Mouse (Mus musculus) forebrain, embryonic 12.5 days (tissue): ENCODE measurements around the gene Mrpl16. TPM values are rescaled to one million over a fixed set of nuclear protein-coding genes. Genes with fewer than 3 reads are reported as not detected.
A peak's percentile ranks its signal among the peaks of the same experiment; 100 is the strongest.

Source experiments
- ATAC-seq: fragments of 200-750 bp; cut with Nextera tagmentation; 2 replicates; pipeline ENCODE4 v1.8.0; 2017; ENCODE audit warnings: moderate TSS enrichment; ENCODE audit not compliant: low FRiP score
- H3K27ac ChIP-seq: fragments of 300-500 bp; sonication (generic); 2 replicates; pipeline ENCODE4 v1.5.1; 2016; ENCODE audit warnings: mild to moderate bottlenecking
- H3K27me3 ChIP-seq: fragments of 300-500 bp; sonication (generic); 2 replicates; pipeline ENCODE4 v1.6.1; 2016; ENCODE audit warnings: mild to moderate bottlenecking
- H3K36me3 ChIP-seq: fragments of 300-500 bp; sonication (generic); replicated peaks from 2 replicates; pipeline ENCODE4 v1.6.1; 2016; ENCODE audit warnings: mild to moderate bottlenecking
- H3K4me1 ChIP-seq: fragments of 300-500 bp; sonication (generic); 2 replicates; pipeline ENCODE4 v1.6.1; 2016
- H3K4me2 ChIP-seq: fragments of 300-500 bp; sonication (generic); 2 replicates; pipeline ENCODE4 v1.6.1; 2016; ENCODE audit warnings: mild to moderate bottlenecking, moderate library complexity
- H3K4me3 ChIP-seq: fragments of 300-500 bp; sonication (generic); replicated peaks from 2 replicates; pipeline ENCODE4 v1.5.1; 2016; ENCODE audit warnings: mild to moderate bottlenecking
- H3K9ac ChIP-seq: fragments of 300-500 bp; sonication (generic); 2 replicates; pipeline ENCODE4 v1.6.1; 2016; ENCODE audit warnings: mild to moderate bottlenecking
- H3K9me3 ChIP-seq: fragments of 300-500 bp; sonication (generic); 2 replicates; pipeline ENCODE4 v1.6.1; 2016
- WGBS: fragments of 180-500 bp; shearing (Covaris S2); methylation state at CpG from one replicate; pipeline ENCODE4 v1.1.7; 2016; 5-methylcytosine and 5-hydroxymethylcytosine counted together
- polyA plus RNA-seq: library from polyadenylated mRNA; unstranded; fragments of >200 nt; fragmentation: Nextera tagmentation; extraction: Ambion mirVana; gene quantifications from 2 replicates; pipeline ENCODE4 v1.2.1, GENCODE M21; 2016

Gene Mrpl16
- polyA plus RNA-seq: 43.6 and 49.0 TPM in 2 replicates

- Histone ChIP-seq H3K36me3 (peaks cover 17% of the 10 kb centered on the region), H3K4me2 (peak within 1 kb of the TSS; percentile 54), H3K9ac (peak within 1 kb of the TSS; percentile 51), H3K4me3 (peak within 1 kb of the TSS; percentile 53), H3K9me3 (no peaks in the 10 kb centered on the region), H3K27ac (no peak within 1 kb of the TSS), H3K4me1 (peaks cover 8% of the 10 kb centered on the region), H3K27me3 (no peaks in the 10 kb centered on the region)
- peak; percentile 95 for ATAC-seq
- under 1% methylated on average over 30 of the region's 30 CpGs for WGBS
Measured at GRCm38 (mm10) chr19:11770205-11770892, at the start of gene Mrpl16. Gene Mrpl16 (plus strand): TSS chr19:11770391.

- Histone ChIP-seq H3K36me3 (no peaks in the 10 kb centered on the region), H3K4me2 (no peak overlapping the region), H3K4me3 (no peak overlapping the region), H3K9ac (no peak overlapping the region), H3K4me1 (no peaks in the 10 kb centered on the region), H3K27ac (no peak overlapping the region), H3K9me3 (no peaks in the 10 kb centered on the region), H3K27me3 (no peaks in the 10 kb centered on the region)
- 89% methylated on average over 2 of the region's 2 CpGs for WGBS
- ATAC-seq: no peak
Measured at GRCm38 (mm10) chr19:11723870-11724269, 46.3 kb upstream of the Mrpl16 start.

GRCm38 (mm10) chr19:11724275-11724674, 45.9 kb upstream of the Mrpl16 start:
- no peak for ATAC-seq
- H3K9me3 ChIP-seq: no peaks in the 10 kb centered on the region
- no peaks in the 10 kb centered on the region for H3K36me3 ChIP-seq
- WGBS: 85% methylated on average over 6 of the region's 6 CpGs
- no peaks in the 10 kb centered on the region for H3K4me1 ChIP-seq
- H3K4me2 ChIP-seq: no peak overlapping the region
- no peaks in the 10 kb centered on the region for H3K27me3 ChIP-seq
- H3K4me3 ChIP-seq: no peak overlapping the region
- H3K27ac ChIP-seq: no peak overlapping the region
- H3K9ac ChIP-seq: no peak overlapping the region

GRCm38 (mm10) chr19:11725915-11726314, 44.3 kb upstream of the Mrpl16 start:
- ATAC-seq: no peak
- Histone ChIP-seq H3K36me3 (no peaks in the 10 kb centered on the region), H3K4me2 (no peak overlapping the region), H3K27ac (no peak overlapping the region), H3K9me3 (no peaks in the 10 kb centered on the region), H3K4me3 (no peak overlapping the region), H3K4me1 (no peaks in the 10 kb centered on the region), H3K9ac (no peak overlapping the region), H3K27me3 (no peaks in the 10 kb centered on the region)
- 88% methylated on average over 2 of the region's 2 CpGs for WGBS

- WGBS: 93% methylated on average over 5 of the region's 5 CpGs
- Histone ChIP-seq H3K4me1 (no peaks in the 10 kb centered on the region), H3K4me2 (no peak overlapping the region), H3K27me3 (no peaks in the 10 kb centered on the region), H3K4me3 (no peak overlapping the region), H3K9ac (no peak overlapping the region), H3K36me3 (no peaks in the 10 kb centered on the region), H3K27ac (no peak overlapping the region), H3K9me3 (no peaks in the 10 kb centered on the region)
- no peak for ATAC-seq
Measured at GRCm38 (mm10) chr19:11727304-11727703, 42.9 kb upstream of the Mrpl16 start.

GRCm38 (mm10) chr19:11730278-11730677, 39.9 kb upstream of the Mrpl16 start:
- H3K36me3 ChIP-seq: no peaks in the 10 kb centered on the region
- no peak overlapping the region for H3K4me2 ChIP-seq
- ATAC-seq: no peak
- H3K9me3 ChIP-seq: no peaks in the 10 kb centered on the region
- H3K4me3 ChIP-seq: no peak overlapping the region
- H3K9ac ChIP-seq: no peak overlapping the region
- no peaks in the 10 kb centered on the region for H3K27me3 ChIP-seq
- 74% methylated on average over 1 of the region's 1 CpGs for WGBS
- H3K27ac ChIP-seq: no peak overlapping the region
- H3K4me1 ChIP-seq: no peaks in the 10 kb centered on the region

- no peaks in the 10 kb centered on the region for H3K9me3 ChIP-seq
- ATAC-seq: no peak
- H3K27me3 ChIP-seq: no peaks in the 10 kb centered on the region
- WGBS: 63% methylated on average over 1 of the region's 1 CpGs
- no peak overlapping the region for H3K4me2 ChIP-seq
- H3K27ac ChIP-seq: no peak overlapping the region
- H3K4me1 ChIP-seq: no peaks in the 10 kb centered on the region
- H3K36me3 ChIP-seq: no peaks in the 10 kb centered on the region
- no peak overlapping the region for H3K9ac ChIP-seq
- no peak overlapping the region for H3K4me3 ChIP-seq
Measured at GRCm38 (mm10) chr19:11736455-11736854, 33.7 kb upstream of the Mrpl16 start.

GRCm38 (mm10) chr19:11745680-11746079, 24.5 kb upstream of the Mrpl16 start:
- no peaks in the 10 kb centered on the region for H3K27me3 ChIP-seq
- H3K4me3 ChIP-seq: no peak overlapping the region
- H3K36me3 ChIP-seq: no peaks in the 10 kb centered on the region
- no peaks in the 10 kb centered on the region for H3K9me3 ChIP-seq
- H3K4me2 ChIP-seq: no peak overlapping the region
- no peak for ATAC-seq
- no peak overlapping the region for H3K9ac ChIP-seq
- H3K4me1 ChIP-seq: no peaks in the 10 kb centered on the region
- H3K27ac ChIP-seq: no peak overlapping the region

- 68% methylated on average over 2 of the region's 2 CpGs for WGBS
- no peak within 1 kb of the TSS for H3K27ac ChIP-seq
- ATAC-seq: no peak
Measured at GRCm38 (mm10) chr19:11747298-11747697, 22.9 kb upstream of the Mrpl16 start, which contains the start of gene Gif. Gene Gif (plus strand): TSS chr19:11747554.

GRCm38 (mm10) chr19:11765059-11765458, 5.1 kb upstream of the Mrpl16 start:
- no peak for ATAC-seq
- Histone ChIP-seq H3K4me3 (no peak overlapping the region), H3K9ac (no peak overlapping the region), H3K36me3 (no peaks in the 10 kb centered on the region), H3K4me1 (no peaks in the 10 kb centered on the region), H3K4me2 (no peak overlapping the region), H3K27ac (no peak overlapping the region), H3K9me3 (no peaks in the 10 kb centered on the region), H3K27me3 (no peaks in the 10 kb centered on the region)
- 87% methylated on average over 3 of the region's 3 CpGs for WGBS

More at GRCm38 (mm10) chr19:11747298-11747697, 22.9 kb upstream of the Mrpl16 start, which contains the start of gene Gif:
- Histone ChIP-seq H3K27me3 (no peaks in the 10 kb centered on the region), H3K9me3 (no peaks in the 10 kb centered on the region), H3K4me2 (no peak within 1 kb of the TSS), H3K4me3 (no peak within 1 kb of the TSS), H3K36me3 (no peaks in the 10 kb centered on the region), H3K4me1 (no peaks in the 10 kb centered on the region), H3K9ac (no peak within 1 kb of the TSS)

GRCm38 (mm10) chr19:11766413-11766812, 3.8 kb upstream of the Mrpl16 start:
- no peak overlapping the region for H3K27ac ChIP-seq
- no peak overlapping the region for H3K4me2 ChIP-seq
- H3K4me1 ChIP-seq: peaks cover 8% of the 10 kb centered on the region
- ATAC-seq: no peak
- no peak overlapping the region for H3K9ac ChIP-seq
- H3K27me3 ChIP-seq: no peaks in the 10 kb centered on the region
- H3K4me3 ChIP-seq: no peak overlapping the region
- H3K36me3 ChIP-seq: no peaks in the 10 kb centered on the region
- WGBS: 71% methylated on average over 4 of the region's 4 CpGs
- no peaks in the 10 kb centered on the region for H3K9me3 ChIP-seq

GRCm38 (mm10) chr19:11768163-11768562, 2.0 kb upstream of the Mrpl16 start:
- Histone ChIP-seq H3K4me3 (no peak overlapping the region), H3K27me3 (no peaks in the 10 kb centered on the region), H3K9ac (no peak overlapping the region), H3K4me2 (no peak overlapping the region), H3K4me1 (peaks cover 8% of the 10 kb centered on the region), H3K9me3 (no peaks in the 10 kb centered on the region), H3K36me3 (0 out of 2 replicates have a peak, but pooled peaks cover 4% of the 10 kb centered on the region), H3K27ac (no peak overlapping the region)
- 13% methylated on average over 3 of the region's 3 CpGs for WGBS
- no peak for ATAC-seq

GRCm38 (mm10) chr19:11769257-11769920, 802 bp upstream of the Mrpl16 start:
- Histone ChIP-seq H3K36me3 (peaks cover 13% of the 10 kb centered on the region), H3K4me1 (peaks cover 8% of the 10 kb centered on the region), H3K9me3 (no peaks in the 10 kb centered on the region), H3K4me2 (peak overlapping the region; percentile 54; the same call in 1 of the 2 replicates), H3K4me3 (no peak overlapping the region), H3K27ac (no peak overlapping the region), H3K27me3 (no peaks in the 10 kb centered on the region), H3K9ac (no peak overlapping the region)
- 89% methylated on average over 5 of the region's 5 CpGs for whole genome bisulfite sequencing
- ATAC-seq: peak; percentile 49; the same call in 1 of the 2 replicates
